Mouse (Mus musculus): Measurements from ENCODE around the gene Ptpn7.

- no peak for TF ChIP-seq CTCF (IDR thresholded peaks at IDR 0.05; ENCODE audit: extremely low read depth, insufficient read length, insufficient replicate concordance, low read depth, low read length)
- TF ChIP-seq POLR2A (IDR thresholded peaks at IDR 0.05; ENCODE audit: low read depth, low read length) = no peak
Measured at GRCm38 (mm10) chr1:135182975-135183374, 50.5 kb downstream of the Ptpn7 start.

Data from small intestine, adult 2 months (tissue).